Mouse (Mus musculus) brain, embryonic 14.5 days (tissue): ENCODE data around the gene Higd2a.

Experiments
- CTCF ChIP-seq: fragments of 200-500 bp; IDR thresholded peaks from 2 replicates; pipeline ENCODE4 v1.5.1; 2012; ENCODE audit warnings: inconsistent platforms, mild to moderate bottlenecking, moderate library complexity, borderline replicate concordance; ENCODE audit not compliant: insufficient read depth, insufficient read length; ENCODE audit errors: extremely low read depth
- POLR2A ChIP-seq: fragments of 200-500 bp; IDR thresholded peaks from 2 replicates; pipeline ENCODE4 v1.6.1; 2012; ENCODE audit warnings: mild to moderate bottlenecking, inconsistent platforms, borderline replicate concordance; ENCODE audit not compliant: poor library complexity, insufficient read depth, insufficient read length, severe bottlenecking; ENCODE audit errors: extremely low read depth

- TF ChIP-seq POLR2A = no peak
- TF ChIP-seq CTCF = no peak
Observed at GRCm38 (mm10) chr13:54557652-54558051, 32.4 kb upstream of the Higd2a start.
